Mouse (Mus musculus) intestine, embryonic 14.5 days (tissue): ENCODE measurements at regions not wholly inside any gene's neighbourhood (a gene's known extent, or its start where the extent isn't known, plus 50 kb on each side); places are given as distances from the start of the nearest gene placed in this dataset.

Experiments
- ATAC-seq: fragments of 200-750 bp; cut with Nextera tagmentation; replicated peaks from 2 replicates; pipeline ENCODE4 v1.8.0; 2017; ENCODE audit warnings: low read depth, moderate number of reproducible peaks, moderate TSS enrichment, moderate library complexity; ENCODE audit not compliant: low FRiP score, low TSS enrichment
- DNase-seq: peaks from one replicate; pipeline ENCODE4 v3.0.0-alpha.2; 2018; ENCODE audit warnings: low spot score
- H3K27ac ChIP-seq: fragments of 300-500 bp; sonication (generic); 2 replicates; pipeline ENCODE4 v1.5.1; 2014; ENCODE audit warnings: low read depth, mild to moderate bottlenecking, control low read depth
- H3K27me3 ChIP-seq: fragments of 300-500 bp; sonication (generic); replicated peaks from 2 replicates; pipeline ENCODE4 v1.6.1; 2014; ENCODE audit warnings: low read length, control low read depth; ENCODE audit not compliant: control insufficient read depth, insufficient read depth
- H3K36me3 ChIP-seq: fragments of 300-500 bp; sonication (generic); 2 replicates; pipeline ENCODE4 v1.6.1; 2014; ENCODE audit warnings: low read length, control low read depth; ENCODE audit not compliant: control insufficient read depth, insufficient read depth
- H3K4me1 ChIP-seq: fragments of 300-500 bp; sonication (generic); replicated peaks from 2 replicates; pipeline ENCODE4 v1.6.1; 2014; ENCODE audit warnings: low read length, control low read depth, mixed read lengths; ENCODE audit not compliant: control insufficient read depth, insufficient read depth
- H3K4me2 ChIP-seq: fragments of 300-500 bp; sonication (generic); 2 replicates; pipeline ENCODE4 v1.6.1; 2014; ENCODE audit warnings: low read length
- H3K4me3 ChIP-seq: fragments of 300-500 bp; sonication (generic); 2 replicates; pipeline ENCODE4 v1.5.1; 2014; ENCODE audit warnings: low read depth, low read length, control low read depth, mixed read lengths
- H3K9ac ChIP-seq: fragments of 300-500 bp; sonication (generic); 2 replicates; pipeline ENCODE4 v1.6.1; 2014; ENCODE audit warnings: mild to moderate bottlenecking, low read length
- H3K9me3 ChIP-seq: fragments of 300-500 bp; sonication (generic); 2 replicates; pipeline ENCODE4 v1.6.1; 2016; ENCODE audit warnings: low read length, control low read depth; ENCODE audit not compliant: control insufficient read depth
- WGBS: fragments of 180-500 bp; shearing (Covaris S2); extraction: QIAGEN DNeasy Blood & Tissue Kit; methylation state at CpG from one replicate; pipeline ENCODE4 v1.1.7; 2014; 5-methylcytosine and 5-hydroxymethylcytosine counted together

GRCm38 (mm10) chr11:64640947-64641346 is 204.5 kb upstream of the F930015N05Rik start:
- ATAC-seq (no peak), DNase-seq (no peak)
- WGBS, result 88% methylated on average over 4 of the region's 4 CpGs
- no peak overlapping the region for H3K4me2 ChIP-seq
- no peaks in the 10 kb centered on the region for H3K9me3 ChIP-seq
- H3K27me3 ChIP-seq, result no peaks in the 10 kb centered on the region
- no peak overlapping the region for H3K27ac ChIP-seq
- H3K36me3 ChIP-seq, result no peaks in the 10 kb centered on the region
- no peak overlapping the region for H3K4me3 ChIP-seq
- no peak overlapping the region for H3K9ac ChIP-seq
- H3K4me1 ChIP-seq, result no peaks in the 10 kb centered on the region

GRCm38 (mm10) chr11:64643171-64643570 is 206.7 kb upstream of the F930015N05Rik start:
- WGBS, result 47% methylated on average over 5 of the region's 5 CpGs
- no peak for DNase-seq

GRCm38 (mm10) chr11:64647938-64648337 is 211.5 kb upstream of the F930015N05Rik start:
- no peak for ATAC-seq
- Histone ChIP-seq H3K4me1 (0 out of 2 replicates have a peak, but pooled peaks cover 4% of the 10 kb centered on the region), H3K27ac (no peak overlapping the region), H3K9me3 (no peaks in the 10 kb centered on the region), H3K36me3 (no peaks in the 10 kb centered on the region), H3K4me3 (no peak overlapping the region), H3K27me3 (no peaks in the 10 kb centered on the region), H3K4me2 (no peak overlapping the region), H3K9ac (no peak overlapping the region)
- WGBS, result 56% methylated on average over 2 of the region's 2 CpGs
- no peak for DNase-seq

More at GRCm38 (mm10) chr11:64643171-64643570, 206.7 kb upstream of the F930015N05Rik start:
- Histone ChIP-seq H3K27me3 (no peaks in the 10 kb centered on the region), H3K27ac (no peak overlapping the region), H3K9ac (no peak overlapping the region), H3K4me2 (no peak overlapping the region), H3K36me3 (no peaks in the 10 kb centered on the region), H3K4me3 (no peak overlapping the region), H3K4me1 (0 out of 2 replicates have a peak, but pooled peaks cover 3% of the 10 kb centered on the region), H3K9me3 (no peaks in the 10 kb centered on the region)
- ATAC-seq, result no peak

GRCm38 (mm10) chr11:64650571-64651282 is 214.3 kb upstream of the F930015N05Rik start:
- DNase-seq, result no peak
- no peak for ATAC-seq
- 71% methylated on average over 10 of the region's 10 CpGs for WGBS

GRCm38 (mm10) chr11:64652811-64653210 is 216.4 kb upstream of the F930015N05Rik start:
- no peak for DNase-seq
- no peak overlapping the region for H3K4me3 ChIP-seq
- 0 out of 2 replicates have a peak, but pooled peaks cover 4% of the 10 kb centered on the region for H3K4me1 ChIP-seq
- H3K36me3 ChIP-seq, result no peaks in the 10 kb centered on the region
- no peaks in the 10 kb centered on the region for H3K27me3 ChIP-seq
- ATAC-seq, result no peak
- H3K27ac ChIP-seq, result no peak overlapping the region
- H3K9ac ChIP-seq, result no peak overlapping the region
- H3K4me2 ChIP-seq, result no peak overlapping the region
- H3K9me3 ChIP-seq, result no peaks in the 10 kb centered on the region

More at GRCm38 (mm10) chr11:64650571-64651282, 214.3 kb upstream of the F930015N05Rik start:
- H3K4me1 ChIP-seq, result 0 out of 2 replicates have a peak, but pooled peaks cover 4% of the 10 kb centered on the region
- H3K9me3 ChIP-seq, result no peaks in the 10 kb centered on the region
- H3K9ac ChIP-seq, result no peak overlapping the region
- H3K36me3 ChIP-seq, result no peaks in the 10 kb centered on the region
- no peaks in the 10 kb centered on the region for H3K27me3 ChIP-seq
- H3K4me2 ChIP-seq, result no peak overlapping the region
- no peak overlapping the region for H3K27ac ChIP-seq
- H3K4me3 ChIP-seq, result no peak overlapping the region

- no peaks in the 10 kb centered on the region for H3K36me3 ChIP-seq
- H3K27ac ChIP-seq, result no peak overlapping the region
- ATAC-seq (no peak), DNase-seq (no peak)
- no peak overlapping the region for H3K4me2 ChIP-seq
- no peaks in the 10 kb centered on the region for H3K27me3 ChIP-seq
- no peak overlapping the region for H3K9ac ChIP-seq
- no peak overlapping the region for H3K4me3 ChIP-seq
- WGBS, result 92% methylated on average over 1 of the region's 1 CpGs
- H3K9me3 ChIP-seq, result no peaks in the 10 kb centered on the region
- H3K4me1 ChIP-seq, result no peaks in the 10 kb centered on the region
Observed at GRCm38 (mm10) chr11:64655162-64655561, 218.7 kb upstream of the F930015N05Rik start.

- no peaks in the 10 kb centered on the region for H3K27me3 ChIP-seq
- H3K9ac ChIP-seq, result no peak overlapping the region
- WGBS, result 26% methylated on average over 6 of the region's 6 CpGs
- no peaks in the 10 kb centered on the region for H3K9me3 ChIP-seq
- H3K4me2 ChIP-seq, result 0 out of 2 replicates have a peak overlapping the region, but pooled peaks have one; percentile 7
- no peak for ATAC-seq
- no peak overlapping the region for H3K27ac ChIP-seq
- H3K4me3 ChIP-seq, result no peak overlapping the region
- no peaks in the 10 kb centered on the region for H3K36me3 ChIP-seq
- H3K4me1 ChIP-seq, result no peaks in the 10 kb centered on the region
- no peak for DNase-seq
Observed at GRCm38 (mm10) chr11:64663166-64663565, 226.7 kb upstream of the F930015N05Rik start.

GRCm38 (mm10) chr11:64667010-64667409 is 230.6 kb upstream of the F930015N05Rik start:
- ATAC-seq (no peak), DNase-seq (no peak)
- Histone ChIP-seq H3K9me3 (no peaks in the 10 kb centered on the region), H3K36me3 (no peaks in the 10 kb centered on the region), H3K27me3 (no peaks in the 10 kb centered on the region), H3K9ac (no peak overlapping the region), H3K27ac (no peak overlapping the region), H3K4me3 (no peak overlapping the region), H3K4me1 (no peaks in the 10 kb centered on the region), H3K4me2 (no peak overlapping the region)
- 80% methylated on average over 3 of the region's 3 CpGs for WGBS

GRCm38 (mm10) chr11:64667521-64667920 is 231.1 kb upstream of the F930015N05Rik start:
- WGBS, result 57% methylated on average over 7 of the region's 7 CpGs
- no peak overlapping the region for H3K4me3 ChIP-seq
- DNase-seq (no peak), ATAC-seq (no peak; the same call in 1 of the 2 replicates)
- no peaks in the 10 kb centered on the region for H3K9me3 ChIP-seq
- no peak overlapping the region for H3K4me2 ChIP-seq
- H3K27me3 ChIP-seq, result no peaks in the 10 kb centered on the region
- H3K36me3 ChIP-seq, result no peaks in the 10 kb centered on the region
- H3K9ac ChIP-seq, result no peak overlapping the region
- no peaks in the 10 kb centered on the region for H3K4me1 ChIP-seq
- no peak overlapping the region for H3K27ac ChIP-seq
